Mouse (Mus musculus) erythroid progenitor cell, adult 5-6 weeks (primary cell): Measurements from ENCODE around the gene Zfand2b. TPM values are rescaled to one million over a fixed set of nuclear protein-coding genes. Genes with fewer than 3 reads are reported as not detected.

Source experiments
- ATAC-seq: replicated peaks from 2 replicates; pipeline ENCODE4 v1.8.0; 2016; ENCODE audit warnings: moderate number of reproducible peaks, mild to moderate bottlenecking, moderate TSS enrichment, inconsistent platforms; ENCODE audit not compliant: poor library complexity, low FRiP score, severe bottlenecking
- total RNA-seq, 2 experiments: library from RNA; stranded (forward) in 1 of 2; stranded (reverse) in 1 of 2; fragments of 150-400 nt in 1 of 2; fragments of 186-747, 209-891 nt in 1 of 2; gene quantifications; 2 replicates each; pipeline versions ENCODE4 v1.2.3 to v1.2.4; 2015 to 2017; ENCODE audit warnings: low replicate concordance in 2 of 2

The Zfand2b gene
- total RNA-seq (2015; ENCODE audit: low replicate concordance) (43.6 and 75.0 TPM in 2 replicates), total RNA-seq (2017; ENCODE audit: low replicate concordance) (54.6 and 69.4 TPM in 2 replicates)

GRCm38 (mm10) chr1:75168472-75169464, at the start of gene Zfand2b:
TSS of gene Zfand2b (plus strand) at chr1:75168646.
- peak; percentile 91 for ATAC-seq

- no peak for ATAC-seq
These were observed 46.2 kb upstream of the Zfand2b start for GRCm38 (mm10) chr1:75122211-75122610.

DNA sequence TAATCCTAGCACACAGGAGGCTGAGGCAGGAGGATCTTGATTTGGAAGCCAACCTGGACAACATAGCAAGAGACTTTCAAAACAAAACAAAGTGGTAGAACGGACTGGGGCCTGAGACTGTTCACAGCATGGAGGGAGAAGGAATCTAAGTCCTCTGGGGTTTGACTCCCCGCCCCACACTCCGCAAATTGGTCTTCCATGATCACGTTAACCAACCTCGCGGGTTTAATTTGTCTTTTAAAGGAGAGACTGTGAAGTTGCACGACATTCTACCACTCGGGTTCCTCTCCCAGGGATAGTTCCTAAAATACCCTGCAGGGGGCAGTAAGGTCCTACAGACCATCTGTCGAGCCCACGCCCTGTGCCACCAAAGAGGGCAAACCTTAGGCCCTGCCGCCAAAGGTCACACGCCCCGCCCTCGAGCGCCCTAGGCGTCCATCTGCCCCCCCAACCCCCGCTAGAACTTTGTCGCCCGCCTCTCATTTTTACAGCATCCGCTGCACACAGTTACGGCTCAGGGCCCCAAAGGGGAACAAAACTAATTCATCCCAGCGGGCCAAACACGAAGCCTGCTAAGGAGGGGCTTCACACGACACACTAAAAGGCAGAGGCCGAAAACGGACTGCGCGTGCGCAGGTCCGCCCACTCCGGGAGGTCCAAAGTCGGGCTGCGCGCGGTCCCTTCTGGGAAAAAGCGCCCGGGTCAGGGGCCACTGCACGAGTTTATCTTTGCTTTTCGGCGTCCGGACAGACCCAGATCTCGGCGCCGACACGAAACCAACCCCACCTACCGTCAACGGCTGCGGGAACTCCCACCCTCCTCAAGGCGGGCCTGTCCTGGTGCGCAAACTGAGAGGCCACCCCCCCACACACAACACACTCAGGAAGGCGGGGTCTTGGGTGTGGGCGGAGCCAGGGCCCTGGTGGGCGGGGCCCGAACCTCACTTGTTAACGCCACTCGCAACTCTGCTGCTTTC, 43.8 kb upstream of the Zfand2b start, which contains the start of gene Nhej1:
Nhej1 (minus strand) TSS at position 855 of the 976 bp plus-strand sequence.
- peak; percentile 89 for ATAC-seq

- peak; percentile 10 for ATAC-seq
These were observed 43.0 kb upstream of the Zfand2b start for GRCm38 (mm10) chr1:75125418-75125817.

GRCm38 (mm10) chr1:75128641-75129040, 39.8 kb upstream of the Zfand2b start:
- no peak for ATAC-seq

DNA sequence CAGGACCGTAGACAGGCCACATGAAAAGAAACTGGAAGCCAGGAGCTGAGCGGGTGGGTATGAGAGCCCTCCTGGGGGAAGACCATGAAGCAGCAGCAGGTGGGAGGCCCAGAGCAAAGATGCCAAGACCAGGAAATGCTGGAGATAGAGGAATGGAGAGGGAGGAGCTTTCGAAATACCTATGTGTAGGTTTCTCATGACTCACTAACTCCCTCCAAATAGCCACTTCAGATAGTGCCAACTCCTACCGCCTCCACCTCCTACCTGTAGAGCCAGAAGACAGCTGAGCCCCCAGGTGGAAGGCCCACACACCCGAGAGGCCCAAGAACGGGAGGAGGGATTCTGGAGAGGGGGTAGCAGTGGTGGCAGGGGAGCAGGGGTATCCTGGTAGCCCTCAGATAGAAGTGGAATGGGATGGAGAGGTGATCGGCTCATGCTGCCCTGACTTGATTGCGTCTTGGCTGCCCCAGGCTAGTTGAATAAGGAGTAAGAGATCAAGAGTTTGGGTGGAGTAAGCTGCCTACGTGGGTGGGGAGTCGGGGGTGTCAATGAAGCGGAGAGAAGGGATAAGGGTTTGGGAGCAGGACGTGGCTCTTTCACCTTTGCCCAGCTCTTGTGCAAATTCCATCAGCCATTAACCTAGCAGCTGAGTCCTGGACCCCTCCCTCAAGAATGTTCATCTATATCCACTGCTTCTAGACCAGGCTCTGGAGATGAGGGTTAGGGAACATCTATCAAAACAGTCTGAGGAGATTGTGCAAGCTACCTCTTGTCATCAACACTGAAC, 34.8 kb upstream of the Zfand2b start, which contains the start of gene Slc23a3:
Slc23a3 (minus strand) TSS at position 470 of the 787 bp plus-strand sequence.
- no peak for ATAC-seq

GRCm38 (mm10) chr1:75136293-75136692, 32.2 kb upstream of the Zfand2b start:
- peak; percentile 37; the same call in 1 of the 2 replicates for ATAC-seq

GRCm38 (mm10) chr1:75136730-75137129, 31.7 kb upstream of the Zfand2b start:
- ATAC-seq = peak; percentile 83

DNA sequence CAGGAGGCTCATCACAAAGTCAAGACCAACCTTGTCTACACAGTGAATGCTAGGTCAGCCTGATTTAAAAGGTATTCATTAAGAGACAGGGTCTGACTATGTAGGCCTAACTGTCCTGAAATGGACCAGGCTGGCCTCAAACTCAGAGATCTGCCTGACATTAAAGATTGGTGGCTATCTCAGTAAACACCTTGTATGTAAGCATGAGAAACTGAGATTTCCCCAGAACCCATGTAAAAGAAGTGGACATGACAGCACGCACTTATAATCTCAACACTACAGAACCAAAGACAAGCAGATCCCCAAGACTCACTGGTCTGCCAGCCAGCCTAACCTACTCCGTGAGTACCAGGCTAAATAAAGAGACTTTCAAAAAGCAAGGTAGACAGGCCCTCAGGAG, 30.0 kb upstream of the Zfand2b start:
- no peak for ATAC-seq

DNA sequence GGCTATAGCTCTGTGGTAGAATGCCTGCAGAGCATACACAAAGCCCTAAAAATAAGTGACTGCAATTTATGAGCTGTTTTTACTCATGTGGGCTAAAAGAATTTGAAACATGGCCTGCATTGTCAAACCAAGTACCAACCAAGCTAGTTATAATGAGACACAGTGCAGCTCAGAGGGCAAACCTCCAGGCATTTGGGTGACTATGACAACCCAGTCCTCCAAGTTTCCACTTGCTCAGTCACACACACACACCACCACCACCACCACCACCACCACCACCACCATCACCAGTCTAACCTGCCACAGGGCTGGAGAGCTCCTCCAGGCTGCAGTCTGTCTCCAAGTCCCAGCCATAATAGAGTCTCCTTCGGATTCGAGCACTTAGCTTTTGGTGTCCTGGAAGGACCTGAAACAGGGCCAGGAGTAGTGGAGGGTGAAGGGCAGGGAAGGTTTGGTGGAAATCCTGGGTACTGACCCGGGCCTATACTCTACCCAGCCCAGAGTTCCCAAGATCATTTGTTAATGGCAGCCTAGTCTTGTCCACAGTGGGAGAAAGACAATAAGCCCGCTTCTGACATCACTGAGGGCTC, 27.8 kb upstream of the Zfand2b start:
- ATAC-seq = no peak

DNA sequence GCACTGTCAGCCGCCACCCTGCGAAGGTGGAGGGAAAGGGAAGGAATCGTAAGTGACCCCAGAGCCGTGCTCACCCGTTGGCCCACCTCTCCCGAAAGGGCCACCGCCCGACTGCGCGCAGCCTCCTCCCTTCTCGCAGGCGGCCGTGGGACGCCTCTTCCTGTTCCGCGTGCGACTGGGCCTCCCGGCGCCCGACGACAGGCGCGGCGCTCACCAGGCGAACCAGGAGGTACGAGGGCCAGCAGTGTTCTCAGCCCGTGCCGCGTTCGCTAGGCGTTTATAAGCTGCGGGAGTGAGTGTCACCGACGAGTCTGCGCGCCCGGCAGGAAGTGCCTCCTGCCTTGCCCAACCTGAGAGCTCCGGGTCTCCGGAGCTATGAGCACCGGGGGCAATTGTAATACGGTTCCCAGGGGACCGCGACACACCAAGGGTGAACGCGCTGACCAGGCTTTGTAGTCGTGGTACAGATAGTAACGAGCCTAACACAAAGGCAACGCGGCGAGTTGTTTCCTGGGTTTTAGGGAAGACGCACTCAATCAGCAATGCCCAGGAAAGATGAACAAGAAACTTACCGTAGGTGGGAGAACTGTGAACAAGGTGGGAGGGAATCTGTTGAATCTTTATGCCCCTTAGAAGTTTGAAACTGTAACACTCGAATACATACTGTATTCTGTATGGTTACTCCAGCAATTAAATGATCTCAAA, 26.8 kb upstream of the Zfand2b start:
- peak; percentile 54 for ATAC-seq

- ATAC-seq = peak; percentile 69
These were observed 25.9 kb upstream of the Zfand2b start, which contains the start of the genes Cnppd1 and Retreg2 for GRCm38 (mm10) chr1:75142301-75143261. TSS of gene Cnppd1 (minus strand) at chr1:75142711. TSS of gene Retreg2 (plus strand) at chr1:75142778.

DNA sequence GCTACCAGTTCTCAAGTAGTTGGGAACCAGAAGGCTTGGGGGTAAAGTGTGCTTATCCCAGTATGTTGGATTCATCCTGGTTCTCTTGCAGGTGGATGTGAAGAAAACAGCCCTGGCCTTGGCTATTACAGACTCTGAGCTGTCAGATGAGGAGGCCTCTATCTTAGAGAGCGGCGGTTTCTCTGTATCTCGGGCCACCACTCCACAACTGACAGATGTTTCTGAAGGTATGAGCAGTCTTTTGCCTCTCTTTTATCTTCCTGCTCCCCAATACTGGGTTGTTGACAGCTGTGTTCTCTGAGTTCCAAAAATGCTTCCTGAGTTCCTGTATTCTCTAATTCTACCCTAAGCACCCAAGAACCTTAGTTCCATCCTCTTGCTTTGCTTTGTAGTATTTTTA, 22.9 kb upstream of the Zfand2b start:
- ATAC-seq = no peak

GRCm38 (mm10) chr1:75147411-75148135, 20.9 kb upstream of the Zfand2b start:
- ATAC-seq = no peak

- no peak for ATAC-seq
These were observed 19.7 kb upstream of the Zfand2b start for GRCm38 (mm10) chr1:75148727-75149126.

DNA sequence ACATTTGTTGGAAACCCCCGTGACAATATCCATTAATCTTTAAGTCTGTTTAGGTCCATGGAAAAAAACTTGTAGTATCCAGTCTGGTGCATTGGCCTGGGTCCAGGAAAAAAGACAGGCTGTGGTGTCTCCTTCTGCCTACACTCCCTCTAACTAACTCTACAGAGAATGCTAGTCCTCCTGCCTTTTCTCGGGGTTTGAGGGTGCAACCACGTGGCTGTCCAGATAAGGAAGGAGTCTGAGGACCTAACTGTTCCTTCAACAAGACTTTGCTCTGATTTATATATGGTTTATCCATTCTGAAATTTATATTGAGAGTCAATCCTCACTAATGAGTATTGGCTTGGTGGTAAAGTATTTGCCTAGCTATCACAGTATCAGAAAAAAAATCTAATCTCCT, 12.6 kb upstream of the Zfand2b start:
- no peak for ATAC-seq
